Mouse (Mus musculus) gonadal fat pad, adult 2 months (tissue): ENCODE results near the gene Gimd1. TPM values are rescaled to one million over a fixed set of nuclear protein-coding genes. Genes with fewer than 3 reads are reported as not detected.

Experiments
- DNase-seq: peaks from one replicate; pipeline ENCODE4 v3.0.0-alpha.2; 2012; ENCODE audit warnings: low read depth
- polyA plus RNA-seq: library from polyadenylated mRNA; depleted of rRNA; stranded (reverse); fragments of >200 nt; gene quantifications from 2 replicates; pipeline ENCODE4 v1.2.3, GENCODE M21; 2012; rRNA removed

Gimd1 gene
- not detected in 2 replicates for polyA plus RNA-seq

GRCm38 (mm10) chr3:132629601-132630239 lies at the start of gene Gimd1:
Gimd1 (plus strand) TSS chr3:132629820.
- no peak for DNase-seq

- no peak for DNase-seq
Measured at GRCm38 (mm10) chr3:132581198-132581597, 48.4 kb upstream of the Gimd1 start.

- no peak for DNase-seq
Measured at GRCm38 (mm10) chr3:132582339-132582738, 47.3 kb upstream of the Gimd1 start.

- no peak for DNase-seq
Measured at GRCm38 (mm10) chr3:132585122-132585972, 44.3 kb upstream of the Gimd1 start.

GRCm38 (mm10) chr3:132588146-132588545 lies 41.5 kb upstream of the Gimd1 start:
- no peak for DNase-seq

GRCm38 (mm10) chr3:132590010-132590409 lies 39.6 kb upstream of the Gimd1 start:
- no peak for DNase-seq

GRCm38 (mm10) chr3:132590604-132591003 lies 39.0 kb upstream of the Gimd1 start:
- DNase-seq, result no peak

- no peak for DNase-seq
Measured at GRCm38 (mm10) chr3:132628741-132629140, 879 bp upstream of the Gimd1 start.

- DNase-seq, result no peak
Measured at GRCm38 (mm10) chr3:132633261-132633660, 3.6 kb downstream of the Gimd1 start.

- no peak for DNase-seq
Measured at GRCm38 (mm10) chr3:132637080-132637479, 7.5 kb downstream of the Gimd1 start.

- DNase-seq, result no peak
Measured at GRCm38 (mm10) chr3:132644071-132644470, 14.5 kb downstream of the Gimd1 start.

GRCm38 (mm10) chr3:132646814-132647213 lies 17.2 kb downstream of the Gimd1 start:
- no peak for DNase-seq

GRCm38 (mm10) chr3:132649368-132649767 lies 19.7 kb downstream of the Gimd1 start:
- DNase-seq, result no peak

GRCm38 (mm10) chr3:132650191-132650590 lies 20.6 kb downstream of the Gimd1 start:
- no peak for DNase-seq

GRCm38 (mm10) chr3:132651776-132652175 lies 22.2 kb downstream of the Gimd1 start:
- peak; percentile 13 for DNase-seq

- no peak for DNase-seq
Measured at GRCm38 (mm10) chr3:132653959-132654358, 24.3 kb downstream of the Gimd1 start.

- no peak for DNase-seq
Measured at GRCm38 (mm10) chr3:132655955-132656354, 26.3 kb downstream of the Gimd1 start.

GRCm38 (mm10) chr3:132677494-132677893 lies 47.9 kb downstream of the Gimd1 start:
- no peak for DNase-seq

- peak; percentile 41 for DNase-seq
Measured at GRCm38 (mm10) chr3:132683447-132684230, 54.0 kb downstream of the Gimd1 start, which contains the start of gene Tbck. Tbck (plus strand) TSS chr3:132684144.

- DNase-seq, result no peak
Measured at GRCm38 (mm10) chr3:132684231-132684928, 54.8 kb downstream of the Gimd1 start, which contains the start of gene Aimp1. Aimp1 (minus strand) TSS chr3:132684370.
